Mouse (Mus musculus): ENCODE measurements at regions not wholly inside any gene's neighbourhood (a gene's known extent, or its start where the extent isn't known, plus 50 kb on each side); places are given as distances from the start of the nearest gene placed in this dataset.

DNA sequence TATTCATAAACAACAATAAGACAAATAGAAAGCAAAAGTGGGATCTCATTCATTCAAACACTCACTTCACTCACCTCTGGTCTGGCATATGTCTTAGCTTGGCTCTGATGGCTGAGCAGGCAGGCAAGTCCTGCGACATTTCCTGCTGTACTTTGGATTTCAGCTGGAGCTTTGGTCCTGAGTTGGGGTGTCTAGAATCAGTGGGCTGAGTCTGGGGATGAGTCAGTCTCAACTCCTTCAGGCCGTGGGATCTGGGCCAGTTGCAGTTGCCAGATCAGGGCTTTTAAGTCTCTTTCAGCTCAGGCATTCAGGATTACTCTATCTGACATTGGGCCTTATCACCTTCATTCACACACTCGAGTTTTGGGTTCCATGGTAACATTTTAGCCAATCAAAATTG is 454.1 kb downstream of the Adra2a start:
- no peak for DNase-seq

DNA sequence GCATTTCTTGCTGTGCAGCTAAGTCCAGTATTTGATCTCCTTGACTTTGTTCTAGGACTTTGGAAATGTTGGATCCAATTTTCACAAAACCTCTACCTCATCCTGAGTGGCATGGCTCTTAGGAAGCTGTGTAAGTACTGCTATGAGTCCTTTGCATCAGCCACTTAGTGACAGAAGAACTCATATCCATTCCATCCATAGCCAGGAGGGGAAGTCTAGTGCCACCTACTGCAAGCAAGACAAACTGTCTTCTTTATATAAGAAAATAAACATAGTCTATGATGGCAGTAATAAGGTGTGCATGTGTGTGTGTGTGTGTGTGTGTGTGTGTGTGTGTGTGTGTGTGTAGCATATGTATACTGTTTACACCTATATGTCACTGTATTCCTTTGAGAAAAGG is 489.9 kb downstream of the Adra2a start:
- DNase-seq: no peak

DNA sequence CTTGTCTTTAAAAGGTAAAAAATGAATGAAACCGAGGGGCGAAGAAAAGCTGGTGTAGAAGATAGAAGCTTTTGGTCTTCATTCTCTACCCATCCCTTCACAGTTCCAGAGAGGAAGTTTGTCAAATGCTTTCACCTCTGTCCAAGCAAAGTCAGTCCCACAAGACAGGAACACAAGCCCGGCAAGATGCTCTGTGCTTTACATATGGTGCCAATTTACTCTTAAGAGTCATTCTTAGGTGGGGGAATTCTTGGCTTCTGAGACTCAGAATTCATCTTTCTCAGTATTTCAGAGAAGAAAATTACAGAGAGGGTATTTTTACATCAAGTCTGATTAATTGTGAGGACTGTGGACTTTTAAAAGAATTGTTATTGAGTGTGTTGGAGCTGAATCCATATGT is 511.4 kb downstream of the Adra2a start:
- DNase-seq: no peak

DNA sequence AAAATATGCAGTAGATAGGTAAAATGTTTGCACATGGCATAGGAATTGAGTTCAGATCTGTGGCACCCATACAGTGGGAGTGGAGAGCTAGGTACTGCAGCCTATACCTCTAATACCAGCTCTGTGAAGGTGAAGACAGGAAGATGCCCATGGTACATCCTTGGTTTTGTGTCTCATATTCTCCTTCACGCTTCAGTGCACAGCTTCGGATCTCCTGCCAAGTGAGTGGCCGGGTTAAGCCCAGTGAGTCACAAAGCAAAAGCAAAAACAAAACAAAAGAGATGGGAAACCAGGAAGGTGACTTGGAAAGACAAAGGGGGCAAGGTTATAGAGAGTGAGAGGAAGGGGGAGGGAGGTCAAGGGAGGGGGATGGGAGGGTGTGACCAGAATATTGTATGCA is 514.0 kb downstream of the Adra2a start:
- DNase-seq: no peak

DNA sequence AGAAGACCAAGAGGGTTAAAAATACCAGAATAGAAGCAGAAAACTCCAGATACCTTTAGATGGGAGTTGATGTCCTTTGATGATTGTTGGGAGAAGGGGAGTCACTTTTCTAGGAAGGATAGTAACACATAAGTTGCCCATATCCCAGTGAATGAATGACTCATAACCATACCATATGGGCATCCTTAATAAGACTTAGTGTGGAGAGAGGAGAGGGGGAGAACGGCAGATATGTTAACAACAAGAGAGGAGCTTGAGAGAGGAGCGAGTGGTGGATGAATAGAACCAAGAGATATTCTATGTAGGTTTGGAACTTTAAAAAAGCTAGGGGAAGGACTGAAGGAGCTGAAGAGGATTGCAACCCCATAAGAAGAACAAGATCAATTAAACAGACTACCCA is 539.6 kb downstream of the Adra2a start:
- no peak for DNase-seq

DNA sequence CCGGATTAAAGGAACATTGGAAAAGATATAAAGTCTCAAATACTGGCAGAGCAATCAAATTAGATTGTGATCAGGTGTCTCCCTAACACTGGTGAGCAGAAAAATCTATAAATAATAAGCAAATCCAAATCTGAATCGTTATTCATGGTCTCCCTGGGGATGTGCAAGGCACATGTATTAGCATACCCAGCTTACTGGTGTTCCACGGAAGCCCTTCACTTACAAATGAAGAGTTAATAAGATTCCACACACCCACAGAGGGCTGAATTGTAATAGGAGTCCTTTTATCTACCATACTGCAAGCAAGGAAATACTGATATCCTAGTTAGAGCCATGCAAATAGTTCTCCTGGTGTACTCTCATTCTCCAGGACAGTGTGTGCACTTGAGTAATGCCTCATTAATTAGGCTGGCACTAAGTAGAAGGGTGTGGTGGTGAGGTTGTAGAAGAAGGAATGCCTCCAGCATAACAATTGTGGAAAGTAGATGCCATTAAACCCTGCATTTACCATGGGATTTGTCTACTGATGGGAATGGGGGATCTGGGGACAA is 540.8 kb downstream of the Adra2a start:
- DNase-seq: no peak

DNA sequence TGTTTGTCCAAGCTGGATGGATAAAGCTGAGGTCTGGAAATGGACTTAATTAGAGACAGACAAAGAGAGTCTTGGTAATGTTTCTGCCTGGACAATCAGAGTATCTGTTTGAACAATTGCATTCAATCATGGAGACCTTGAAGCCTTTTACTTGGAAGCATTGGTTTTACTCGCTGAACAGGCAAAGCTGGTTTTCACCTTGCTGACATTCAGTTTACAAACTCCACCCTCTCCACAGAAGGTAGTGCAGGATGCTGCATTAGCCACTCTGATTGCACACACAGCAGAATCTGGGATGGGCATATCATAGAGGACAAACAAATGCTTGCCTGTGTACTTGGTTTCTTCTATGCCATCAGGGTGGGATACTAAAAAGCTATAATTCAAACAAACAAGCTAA is 541.4 kb downstream of the Adra2a start:
- DNase-seq: no peak

DNA sequence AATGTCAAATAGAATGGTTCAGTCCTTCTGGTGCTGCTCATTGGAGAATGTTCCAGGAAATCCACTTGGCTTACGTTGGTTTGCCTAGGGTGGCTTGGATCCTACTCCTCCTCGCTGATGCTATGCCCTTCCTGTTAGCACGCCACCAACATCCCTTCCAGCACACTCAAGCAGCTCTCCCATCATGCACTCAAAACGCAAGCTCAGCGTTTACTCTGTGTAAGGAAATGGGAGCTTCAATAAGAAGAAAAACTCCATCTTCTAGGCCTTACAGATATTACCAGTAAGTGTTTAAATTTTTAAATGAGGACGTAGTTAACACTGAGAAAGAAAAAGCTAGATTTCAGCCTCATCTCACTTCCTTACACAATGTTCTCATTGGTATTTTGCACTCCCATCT is 523.7 kb downstream of the Gpam start:
- no peak for DNase-seq

DNA sequence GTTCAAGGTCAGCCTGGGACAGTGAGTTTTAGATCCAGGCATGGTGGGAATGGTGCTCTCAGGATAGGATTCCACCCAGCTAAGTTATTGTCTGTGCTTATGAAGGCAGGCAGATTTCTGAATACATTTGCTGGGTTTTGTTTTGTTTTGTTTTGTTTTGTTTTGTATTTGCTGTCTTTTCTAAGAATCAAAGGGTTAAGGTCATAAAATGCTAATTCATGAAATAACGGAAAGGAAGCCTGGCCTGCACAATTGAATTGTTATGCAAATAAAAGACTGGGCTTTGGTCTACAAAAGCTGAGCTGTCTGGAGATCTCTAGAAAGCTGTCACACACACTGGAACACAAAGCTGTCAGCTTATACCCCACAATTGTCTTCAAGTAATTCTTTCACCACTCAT is 521.7 kb downstream of the Gpam start:
- DNase-seq: no peak

DNA sequence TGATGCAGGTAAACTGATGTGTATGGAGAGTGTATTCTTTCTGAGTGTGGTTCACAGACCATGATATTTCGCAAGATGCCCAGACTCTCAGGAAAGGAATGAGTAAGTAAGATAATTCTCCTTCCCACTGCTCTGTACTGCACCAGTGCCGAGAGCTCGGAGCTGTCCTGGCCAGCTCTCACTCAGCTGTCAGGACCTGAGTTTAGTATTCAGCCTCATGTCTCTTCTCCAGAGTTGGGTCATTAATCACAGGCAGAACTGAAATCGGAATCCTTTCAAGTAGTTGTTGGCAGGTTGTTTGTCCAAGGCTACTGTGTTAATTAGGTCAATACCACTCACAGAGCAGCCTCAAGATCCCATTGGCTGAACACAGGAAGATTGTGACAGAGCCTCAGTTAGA is 510.1 kb downstream of the Gpam start:
- DNase-seq: no peak

All from right cerebral cortex, postnatal 4 days (tissue).